Mouse (Mus musculus) forebrain, embryonic 15.5 days (tissue): Measurements from ENCODE around the gene Dop1a. TPM values are rescaled to one million over a fixed set of nuclear protein-coding genes. Genes with fewer than 3 reads are reported as not detected.
A peak's percentile ranks its signal among the peaks of the same experiment; 100 is the strongest.

Experiments used
- ATAC-seq: fragments of 200-750 bp; cut with Nextera tagmentation; replicated peaks from 2 replicates; pipeline ENCODE4 v1.8.0; 2017; ENCODE audit warnings: mild to moderate bottlenecking, moderate TSS enrichment, moderate library complexity
- H3K27ac ChIP-seq: fragments of 300-500 bp; sonication (generic); replicated peaks from 2 replicates; pipeline ENCODE4 v1.5.1; 2015; ENCODE audit warnings: mild to moderate bottlenecking, inconsistent platforms
- H3K27me3 ChIP-seq: fragments of 300-500 bp; sonication (generic); 2 replicates; pipeline ENCODE4 v1.6.1; 2015; ENCODE audit warnings: inconsistent platforms
- H3K36me3 ChIP-seq: fragments of 300-500 bp; sonication (generic); 2 replicates; pipeline ENCODE4 v1.6.1; 2015; ENCODE audit warnings: mild to moderate bottlenecking, inconsistent platforms
- H3K4me1 ChIP-seq: fragments of 300-500 bp; sonication (generic); 2 replicates; pipeline ENCODE4 v1.6.1; 2015; ENCODE audit warnings: inconsistent platforms
- H3K4me2 ChIP-seq: fragments of 300-500 bp; sonication (generic); replicated peaks from 2 replicates; pipeline ENCODE4 v1.6.1; 2015; ENCODE audit warnings: mild to moderate bottlenecking, inconsistent platforms
- H3K4me3 ChIP-seq: fragments of 300-500 bp; sonication (generic); 2 replicates; pipeline ENCODE4 v1.5.1; 2015; ENCODE audit warnings: mild to moderate bottlenecking, inconsistent platforms
- H3K9ac ChIP-seq: fragments of 300-500 bp; sonication (generic); replicated peaks from 2 replicates; pipeline ENCODE4 v1.6.1; 2015; ENCODE audit warnings: mild to moderate bottlenecking, inconsistent platforms
- H3K9me3 ChIP-seq: fragments of 300-500 bp; sonication (generic); 2 replicates; pipeline ENCODE4 v1.6.1; 2016; ENCODE audit warnings: inconsistent platforms
- WGBS: fragments of 180-500 bp; shearing (Covaris S2); methylation state at CpG from one replicate; pipeline ENCODE4 v1.1.7; 2015; ENCODE audit warnings: mixed read lengths; 5-methylcytosine and 5-hydroxymethylcytosine counted together
- polyA plus RNA-seq: library from polyadenylated mRNA; unstranded; fragments of >200 nt; fragmentation: Nextera tagmentation; extraction: Ambion mirVana; gene quantifications from 2 replicates; pipeline ENCODE4 v1.2.1, GENCODE M21; 2015

Dop1a gene
- polyA plus RNA-seq, 1 experiment from 2014 or later: 34.8 TPM

GRCm38 (mm10) chr9:86514390-86514789 is 47.4 kb downstream of the Dop1a start:
- no peak overlapping the region for H3K27ac ChIP-seq
- no peak overlapping the region for H3K9ac ChIP-seq
- no peak for ATAC-seq
- no peak overlapping the region for H3K4me2 ChIP-seq
- no peak overlapping the region for H3K4me3 ChIP-seq
- no peaks in the 10 kb centered on the region for H3K9me3 ChIP-seq
- peaks cover 60% of the 10 kb centered on the region for H3K36me3 ChIP-seq
- WGBS: 91% methylated on average over 3 of the region's 3 CpGs
- H3K4me1 ChIP-seq: no peaks in the 10 kb centered on the region
- no peaks in the 10 kb centered on the region for H3K27me3 ChIP-seq

GRCm38 (mm10) chr9:86514798-86515197 is 47.8 kb downstream of the Dop1a start:
- Histone ChIP-seq H3K36me3 (peaks cover 61% of the 10 kb centered on the region), H3K9me3 (no peaks in the 10 kb centered on the region), H3K4me2 (no peak overlapping the region), H3K9ac (no peak overlapping the region), H3K27me3 (no peaks in the 10 kb centered on the region), H3K4me3 (no peak overlapping the region), H3K4me1 (no peaks in the 10 kb centered on the region), H3K27ac (no peak overlapping the region)
- ATAC-seq: no peak
- WGBS: 94% methylated on average over 4 of the region's 4 CpGs

GRCm38 (mm10) chr9:86522335-86522734 is 55.4 kb downstream of the Dop1a start:
- ATAC-seq: no peak
- H3K27me3 ChIP-seq: no peaks in the 10 kb centered on the region
- no peak overlapping the region for H3K4me2 ChIP-seq
- peaks cover 62% of the 10 kb centered on the region for H3K36me3 ChIP-seq
- no peaks in the 10 kb centered on the region for H3K9me3 ChIP-seq
- H3K4me1 ChIP-seq: no peaks in the 10 kb centered on the region
- no peak overlapping the region for H3K9ac ChIP-seq
- no peak overlapping the region for H3K4me3 ChIP-seq
- H3K27ac ChIP-seq: no peak overlapping the region

- 62% methylated on average over 2 of the region's 2 CpGs for WGBS
- Histone ChIP-seq H3K9ac (no peak overlapping the region), H3K4me3 (no peak overlapping the region), H3K27ac (no peak overlapping the region), H3K9me3 (no peaks in the 10 kb centered on the region), H3K4me2 (no peak overlapping the region), H3K36me3 (peaks cover 40% of the 10 kb centered on the region), H3K27me3 (no peaks in the 10 kb centered on the region), H3K4me1 (no peaks in the 10 kb centered on the region)
- ATAC-seq: no peak
Observed at GRCm38 (mm10) chr9:86525600-86525999, 58.6 kb downstream of the Dop1a start.

GRCm38 (mm10) chr9:86534071-86534470 is 67.1 kb downstream of the Dop1a start:
- peaks cover 33% of the 10 kb centered on the region for H3K36me3 ChIP-seq
- ATAC-seq: no peak
- H3K9ac ChIP-seq: no peak overlapping the region
- no peak overlapping the region for H3K27ac ChIP-seq
- no peak overlapping the region for H3K4me3 ChIP-seq
- WGBS: 89% methylated on average over 5 of the region's 5 CpGs
- H3K4me1 ChIP-seq: no peaks in the 10 kb centered on the region
- H3K27me3 ChIP-seq: no peaks in the 10 kb centered on the region
- no peak overlapping the region for H3K4me2 ChIP-seq
- no peaks in the 10 kb centered on the region for H3K9me3 ChIP-seq

GRCm38 (mm10) chr9:86543451-86543850 is 76.5 kb downstream of the Dop1a start:
- Histone ChIP-seq H3K4me2 (no peak overlapping the region), H3K36me3 (peaks cover 57% of the 10 kb centered on the region), H3K9ac (no peak overlapping the region), H3K27ac (no peak overlapping the region), H3K9me3 (no peaks in the 10 kb centered on the region), H3K4me3 (no peak overlapping the region), H3K27me3 (no peaks in the 10 kb centered on the region), H3K4me1 (0 out of 2 replicates have a peak, but pooled peaks cover 4% of the 10 kb centered on the region)
- ATAC-seq: peak; percentile 58; the same call in 1 of the 2 replicates
- 21% methylated on average over 3 of the region's 3 CpGs for WGBS

GRCm38 (mm10) chr9:86544559-86544958 is 77.6 kb downstream of the Dop1a start:
- no peak overlapping the region for H3K9ac ChIP-seq
- no peak overlapping the region for H3K4me3 ChIP-seq
- no peak for ATAC-seq
- H3K27ac ChIP-seq: no peak overlapping the region
- 81% methylated on average over 1 of the region's 1 CpGs for WGBS
- peaks cover 66% of the 10 kb centered on the region for H3K36me3 ChIP-seq
- H3K4me2 ChIP-seq: no peak overlapping the region
- H3K9me3 ChIP-seq: no peaks in the 10 kb centered on the region
- H3K4me1 ChIP-seq: 0 out of 2 replicates have a peak, but pooled peaks cover 4% of the 10 kb centered on the region
- H3K27me3 ChIP-seq: no peaks in the 10 kb centered on the region

GRCm38 (mm10) chr9:86549637-86550162 is 82.7 kb downstream of the Dop1a start:
- H3K9me3 ChIP-seq: no peaks in the 10 kb centered on the region
- H3K9ac ChIP-seq: no peak overlapping the region
- H3K36me3 ChIP-seq: peaks cover 66% of the 10 kb centered on the region
- H3K4me3 ChIP-seq: no peak overlapping the region
- no peak overlapping the region for H3K27ac ChIP-seq
- no peak for ATAC-seq
- no peaks in the 10 kb centered on the region for H3K4me1 ChIP-seq
- no peak overlapping the region for H3K4me2 ChIP-seq
- no peaks in the 10 kb centered on the region for H3K27me3 ChIP-seq
- 88% methylated on average over 5 of the region's 5 CpGs for WGBS

- no peak for ATAC-seq
- WGBS: 88% methylated on average over 3 of the region's 3 CpGs
Observed at GRCm38 (mm10) chr9:86550717-86551116, 83.8 kb downstream of the Dop1a start.

GRCm38 (mm10) chr9:86553886-86554285 is 86.9 kb downstream of the Dop1a start:
- 88% methylated on average over 9 of the region's 9 CpGs for WGBS
- no peak overlapping the region for H3K4me3 ChIP-seq
- no peaks in the 10 kb centered on the region for H3K27me3 ChIP-seq
- no peak overlapping the region for H3K27ac ChIP-seq
- H3K4me1 ChIP-seq: no peaks in the 10 kb centered on the region
- no peaks in the 10 kb centered on the region for H3K9me3 ChIP-seq
- H3K9ac ChIP-seq: no peak overlapping the region
- ATAC-seq: no peak
- no peak overlapping the region for H3K4me2 ChIP-seq
- H3K36me3 ChIP-seq: peaks cover 70% of the 10 kb centered on the region

More at GRCm38 (mm10) chr9:86550717-86551116, 83.8 kb downstream of the Dop1a start:
- no peaks in the 10 kb centered on the region for H3K9me3 ChIP-seq
- H3K4me1 ChIP-seq: no peaks in the 10 kb centered on the region
- H3K27ac ChIP-seq: no peak overlapping the region
- no peak overlapping the region for H3K4me2 ChIP-seq
- no peaks in the 10 kb centered on the region for H3K27me3 ChIP-seq
- peaks cover 65% of the 10 kb centered on the region for H3K36me3 ChIP-seq
- H3K9ac ChIP-seq: no peak overlapping the region
- H3K4me3 ChIP-seq: no peak overlapping the region

GRCm38 (mm10) chr9:86554641-86555040 is 87.7 kb downstream of the Dop1a start:
- ATAC-seq: no peak
- Histone ChIP-seq H3K9ac (no peak overlapping the region), H3K4me3 (no peak overlapping the region), H3K9me3 (no peaks in the 10 kb centered on the region), H3K4me2 (no peak overlapping the region), H3K36me3 (peaks cover 72% of the 10 kb centered on the region), H3K27ac (no peak overlapping the region), H3K27me3 (no peaks in the 10 kb centered on the region), H3K4me1 (no peaks in the 10 kb centered on the region)
- 93% methylated on average over 4 of the region's 4 CpGs for WGBS

- no peak overlapping the region for H3K27ac ChIP-seq
- peaks cover 80% of the 10 kb centered on the region for H3K36me3 ChIP-seq
- no peak for ATAC-seq
Observed at GRCm38 (mm10) chr9:86560543-86560942, 93.6 kb downstream of the Dop1a start.

GRCm38 (mm10) chr9:86569314-86569910 is 102.5 kb downstream of the Dop1a start:
- Histone ChIP-seq H3K27me3 (no peaks in the 10 kb centered on the region), H3K9ac (no peak overlapping the region), H3K4me3 (no peak overlapping the region), H3K27ac (no peak overlapping the region), H3K36me3 (peaks cover 36% of the 10 kb centered on the region), H3K9me3 (no peaks in the 10 kb centered on the region), H3K4me1 (peaks cover 19% of the 10 kb centered on the region), H3K4me2 (no peak overlapping the region)
- 90% methylated on average over 3 of the region's 3 CpGs for WGBS
- no peak for ATAC-seq

More at GRCm38 (mm10) chr9:86560543-86560942, 93.6 kb downstream of the Dop1a start:
- no peaks in the 10 kb centered on the region for H3K27me3 ChIP-seq
- no peak overlapping the region for H3K4me2 ChIP-seq
- no peak overlapping the region for H3K9ac ChIP-seq
- WGBS: 89% methylated on average over 3 of the region's 3 CpGs
- no peaks in the 10 kb centered on the region for H3K9me3 ChIP-seq
- H3K4me3 ChIP-seq: no peak overlapping the region
- no peaks in the 10 kb centered on the region for H3K4me1 ChIP-seq
